Mouse (Mus musculus): Measurements from ENCODE around the gene Rad54l. TPM values are rescaled to one million over a fixed set of nuclear protein-coding genes. Genes with fewer than 3 reads are reported as not detected.

The Rad54l gene
- polyA plus RNA-seq, 1 experiment, result 2.7 TPM

DNA sequence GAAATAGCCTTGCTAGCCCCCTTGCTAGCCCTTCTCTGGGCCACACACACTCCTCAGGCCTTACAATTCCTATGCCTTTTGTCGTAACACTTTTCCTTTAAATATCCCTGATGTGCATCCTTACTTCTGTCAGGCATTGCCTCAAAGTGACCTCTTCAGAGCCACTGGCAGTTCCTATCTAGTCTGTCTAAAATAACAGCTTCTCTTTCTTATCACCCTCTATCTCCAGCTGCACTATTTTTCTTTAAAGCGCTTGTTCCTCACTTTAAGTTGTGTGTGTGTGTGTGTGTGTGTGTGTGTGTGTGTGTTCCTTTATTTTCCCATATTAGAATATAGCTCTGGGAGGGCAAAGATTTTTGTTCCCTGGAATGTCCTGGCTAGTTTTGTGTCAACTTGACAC is 76.9 kb downstream of the Rad54l start:
- H3K4me1 ChIP-seq (ENCODE audit: control insufficient read depth, insufficient read depth, insufficient read length), result no peaks in the 10 kb centered on the region
- DNase-seq (ENCODE audit: low read depth in 1 of 2, low spot score in 2 of 2), result no peak
- TF ChIP-seq POLR2A (IDR thresholded peaks at IDR 0.05; ENCODE audit: low read depth, low read length), result no peak
- TF ChIP-seq CTCF (IDR thresholded peaks at IDR 0.05; ENCODE audit: extremely low read depth, insufficient read depth, insufficient read length, insufficient replicate concordance), result no peak
- H3K27ac ChIP-seq (ENCODE audit: insufficient read depth, low read length), result no peak overlapping the region
- peaks cover 15% of the 10 kb centered on the region for H3K36me3 ChIP-seq (ENCODE audit: control insufficient read depth, insufficient read depth, low read length)
- H3K4me3 ChIP-seq (ENCODE audit: extremely low read depth, insufficient read depth, insufficient read length), result no peak overlapping the region
- WGBS, result 86% methylated on average over 2 of the region's 2 CpGs
- H3K27me3 ChIP-seq (ENCODE audit: control insufficient read depth, insufficient read depth, low read length), result no peaks in the 10 kb centered on the region

Other genes starting within 250 kb of the Rad54l start
- not detected in 2 replicates for gene Kncn, start 239.3 kb downstream of the Rad54l start, polyA plus RNA-seq (2012; rRNA removed)
- gene 6430628N08Rik, start 233.0 kb downstream of the Rad54l start, polyA plus RNA-seq (2012; rRNA removed), result not detected in 2 replicates
- gene Dmbx1, start 183.8 kb downstream of the Rad54l start, polyA plus RNA-seq (2012; rRNA removed), result not detected in 2 replicates
- 25.7 and 31.3 TPM in 2 replicates for gene Faah, start 105.8 kb downstream of the Rad54l start, polyA plus RNA-seq (2012; rRNA removed)
- 8.2 and 9.3 TPM in 2 replicates for gene Nsun4, start 69.8 kb downstream of the Rad54l start, polyA plus RNA-seq (2012; rRNA removed)
- gene Uqcrh, start 48.6 kb downstream of the Rad54l start, polyA plus RNA-seq (2012; rRNA removed), result 44.5 and 48.9 TPM in 2 replicates
- 22.4 and 35.3 TPM in 2 replicates for gene Lrrc41, start 48.4 kb downstream of the Rad54l start, polyA plus RNA-seq (2012; rRNA removed)
- gene Pomgnt1, start 150 bp upstream of the Rad54l start, polyA plus RNA-seq (2012; rRNA removed), result 16.4 and 18.0 TPM in 2 replicates
- 0.81 and 1.8 TPM in 2 replicates for gene Lurap1, start 27.6 kb upstream of the Rad54l start, polyA plus RNA-seq (2012; rRNA removed)
- gene Tspan1, start 43.9 kb upstream of the Rad54l start, polyA plus RNA-seq (2012; rRNA removed), result 0.04 TPM in 1 of 2 replicates, not detected in the other
- not detected in 2 replicates for gene 1700042G07Rik, start 49.7 kb upstream of the Rad54l start, polyA plus RNA-seq (2012; rRNA removed)
- gene Gm49337, start 49.7 kb upstream of the Rad54l start, polyA plus RNA-seq (2012; rRNA removed), result not detected in 2 replicates
- gene Pik3r3, start 97.9 kb upstream of the Rad54l start, polyA plus RNA-seq (2012; rRNA removed), result 3.5 and 4.4 TPM in 2 replicates